Mouse (Mus musculus) embryonic fibroblast, embryonic 13.5 days (primary cell): ENCODE measurements around the gene Crnn.

ENCODE experiments used
- CTCF ChIP-seq: IDR thresholded peaks from 2 replicates; pipeline ENCODE4 v1.5.1; 2011; ENCODE audit warnings: mild to moderate bottlenecking, control low read depth, low read length, moderate library complexity, borderline replicate concordance; ENCODE audit not compliant: insufficient read depth
- POLR2A ChIP-seq: IDR thresholded peaks from 2 replicates; pipeline ENCODE4 v1.6.1; 2011; ENCODE audit warnings: low read depth, mild to moderate bottlenecking, control low read depth, low read length, moderate library complexity

DNA sequence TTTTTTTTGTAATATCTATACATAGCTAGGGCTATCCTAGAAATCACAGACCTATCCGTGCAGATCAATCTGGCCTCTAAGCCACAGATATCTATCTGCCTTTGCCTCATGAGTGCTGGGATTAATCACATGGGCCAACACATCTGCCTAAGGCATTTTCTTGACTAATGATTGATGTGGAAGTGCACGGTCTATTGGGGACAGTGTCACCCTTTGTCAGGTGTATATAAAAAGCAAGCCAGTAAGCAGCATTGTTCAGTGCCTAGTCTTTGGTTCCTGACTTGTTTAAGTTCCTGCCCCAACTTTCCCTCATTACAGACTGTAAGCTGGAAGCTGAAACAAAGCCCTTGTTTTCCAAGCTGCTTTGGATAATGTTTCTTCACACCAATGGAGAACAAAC, 48.1 kb upstream of the Crnn start:
- TF ChIP-seq POLR2A: no peak
- no peak for TF ChIP-seq CTCF
